Mouse (Mus musculus): ENCODE results near the gene Tmem163. TPM values are rescaled to one million over a fixed set of nuclear protein-coding genes. Genes with fewer than 3 reads are reported as not detected.

The Tmem163 gene
- polyA plus RNA-seq, 1 experiment, result not detected

GRCm38 (mm10) chr1:127661118-127662012, 18.0 kb downstream of the Tmem163 start:
- no peak overlapping the region for H3K4me3 ChIP-seq (ENCODE audit: insufficient read depth, low read length)
- TF ChIP-seq POLR2A (IDR thresholded peaks at IDR 0.05; ENCODE audit: low read depth, low read length) (no peak), CTCF (IDR thresholded peaks at IDR 0.05; ENCODE audit: borderline replicate concordance, insufficient read depth, low read length) (no peak)
- H3K4me1 ChIP-seq (ENCODE audit: control insufficient read depth, insufficient read depth, low read length), result no peaks in the 10 kb centered on the region
- no peak overlapping the region for H3K27ac ChIP-seq (ENCODE audit: insufficient read depth, low read length)

- no peaks in the 10 kb centered on the region for H3K4me1 ChIP-seq (ENCODE audit: control insufficient read depth, insufficient read depth, low read length)
- TF ChIP-seq POLR2A (IDR thresholded peaks at IDR 0.05; ENCODE audit: low read depth, low read length) (no peak), CTCF (IDR thresholded peaks at IDR 0.05; ENCODE audit: borderline replicate concordance, insufficient read depth, low read length) (no peak)
- H3K27ac ChIP-seq (ENCODE audit: insufficient read depth, low read length), result no peak overlapping the region
- H3K4me3 ChIP-seq (ENCODE audit: insufficient read depth, low read length), result no peak overlapping the region
These were observed 27.8 kb downstream of the Tmem163 start for GRCm38 (mm10) chr1:127651564-127651963.

- no peak overlapping the region for H3K27ac ChIP-seq (ENCODE audit: insufficient read depth, low read length)
- no peaks in the 10 kb centered on the region for H3K4me1 ChIP-seq (ENCODE audit: control insufficient read depth, insufficient read depth, low read length)
- no peak overlapping the region for H3K4me3 ChIP-seq (ENCODE audit: insufficient read depth, low read length)
- TF ChIP-seq CTCF (IDR thresholded peaks at IDR 0.05; ENCODE audit: borderline replicate concordance, insufficient read depth, low read length), result no peak
- TF ChIP-seq POLR2A (IDR thresholded peaks at IDR 0.05; ENCODE audit: low read depth, low read length), result no peak
These were observed 36.2 kb downstream of the Tmem163 start for GRCm38 (mm10) chr1:127642976-127643769.

- H3K4me3 ChIP-seq (ENCODE audit: insufficient read depth, low read length), result no peak overlapping the region
- H3K4me1 ChIP-seq (ENCODE audit: control insufficient read depth, insufficient read depth, low read length), result no peaks in the 10 kb centered on the region
- TF ChIP-seq CTCF (IDR thresholded peaks at IDR 0.05; ENCODE audit: borderline replicate concordance, insufficient read depth, low read length) (no peak), POLR2A (IDR thresholded peaks at IDR 0.05; ENCODE audit: low read depth, low read length) (no peak)
- H3K27ac ChIP-seq (ENCODE audit: insufficient read depth, low read length), result no peak overlapping the region
These were observed 41.4 kb downstream of the Tmem163 start for GRCm38 (mm10) chr1:127637917-127638316.

- Histone ChIP-seq H3K4me3 (ENCODE audit: insufficient read depth, low read length) (no peak overlapping the region), H3K27ac (ENCODE audit: insufficient read depth, low read length) (no peak overlapping the region), H3K4me1 (ENCODE audit: control insufficient read depth, insufficient read depth, low read length) (peaks cover 4% of the 10 kb centered on the region)
- TF ChIP-seq POLR2A (IDR thresholded peaks at IDR 0.05; ENCODE audit: low read depth, low read length) (no peak), CTCF (IDR thresholded peaks at IDR 0.05; ENCODE audit: borderline replicate concordance, insufficient read depth, low read length) (no peak)
These were observed 52.2 kb downstream of the Tmem163 start for GRCm38 (mm10) chr1:127627151-127627550.

- Histone ChIP-seq H3K27ac (ENCODE audit: insufficient read depth, low read length) (no peak overlapping the region), H3K4me1 (ENCODE audit: control insufficient read depth, insufficient read depth, low read length) (peaks cover 7% of the 10 kb centered on the region), H3K4me3 (ENCODE audit: insufficient read depth, low read length) (no peak overlapping the region)
- TF ChIP-seq POLR2A (IDR thresholded peaks at IDR 0.05; ENCODE audit: low read depth, low read length), result no peak
- TF ChIP-seq CTCF (IDR thresholded peaks at IDR 0.05; ENCODE audit: borderline replicate concordance, insufficient read depth, low read length), result no peak
These were observed 53.6 kb downstream of the Tmem163 start for GRCm38 (mm10) chr1:127625577-127626362.

GRCm38 (mm10) chr1:127622349-127622748, 57.0 kb downstream of the Tmem163 start:
- TF ChIP-seq POLR2A (IDR thresholded peaks at IDR 0.05; ENCODE audit: low read depth, low read length), result no peak
- TF ChIP-seq CTCF (IDR thresholded peaks at IDR 0.05; ENCODE audit: borderline replicate concordance, insufficient read depth, low read length), result no peak
- Histone ChIP-seq H3K4me1 (ENCODE audit: control insufficient read depth, insufficient read depth, low read length) (peaks cover 7% of the 10 kb centered on the region), H3K27ac (ENCODE audit: insufficient read depth, low read length) (no peak overlapping the region), H3K4me3 (ENCODE audit: insufficient read depth, low read length) (no peak overlapping the region)

- Histone ChIP-seq H3K4me1 (ENCODE audit: control insufficient read depth, insufficient read depth, low read length) (peaks cover 7% of the 10 kb centered on the region), H3K27ac (ENCODE audit: insufficient read depth, low read length) (no peak overlapping the region), H3K4me3 (ENCODE audit: insufficient read depth, low read length) (no peak overlapping the region)
- TF ChIP-seq POLR2A (IDR thresholded peaks at IDR 0.05; ENCODE audit: low read depth, low read length), result no peak
- no peak for TF ChIP-seq CTCF (IDR thresholded peaks at IDR 0.05; ENCODE audit: borderline replicate concordance, insufficient read depth, low read length)
These were observed 60.3 kb downstream of the Tmem163 start for GRCm38 (mm10) chr1:127619036-127619435.

- TF ChIP-seq POLR2A (IDR thresholded peaks at IDR 0.05; ENCODE audit: low read depth, low read length) (no peak), CTCF (IDR thresholded peaks at IDR 0.05; ENCODE audit: borderline replicate concordance, insufficient read depth, low read length) (no peak)
- Histone ChIP-seq H3K4me1 (ENCODE audit: control insufficient read depth, insufficient read depth, low read length) (no peaks in the 10 kb centered on the region), H3K27ac (ENCODE audit: insufficient read depth, low read length) (no peak overlapping the region), H3K4me3 (ENCODE audit: insufficient read depth, low read length) (no peak overlapping the region)
These were observed 69.0 kb downstream of the Tmem163 start for GRCm38 (mm10) chr1:127610378-127610777.

All from embryonic fibroblast, embryonic 13.5 days (primary cell).